Mouse (Mus musculus): Measurements from ENCODE around the gene Crybb1.

- no peak for TF ChIP-seq CTCF (IDR thresholded peaks at IDR 0.05; ENCODE audit: low read depth, low read length)
- TF ChIP-seq TAL1 (conservative IDR thresholded peaks at IDR 0.05; ENCODE audit: low read depth, low read length), result no peak
Measured at GRCm38 (mm10) chr5:112286984-112287641, 31.5 kb downstream of the Crybb1 start.

Data from G1E (cell line).